Mouse (Mus musculus): ENCODE measurements around the gene Gnai3. TPM values are rescaled to one million over a fixed set of nuclear protein-coding genes. Genes with fewer than 3 reads are reported as not detected.
A peak's percentile ranks its signal among the peaks of the same experiment; 100 is the strongest.

Gene Gnai3
- polyA plus RNA-seq, 1 experiment from 2014 or later, result 148 TPM

GRCm38 (mm10) chr3:108070295-108071293 lies 75.4 kb downstream of the Gnai3 start:
- Histone ChIP-seq H3K9ac (replicated peaks) (no peak overlapping the region), H3K4me2 (replicated peaks) (no peak overlapping the region), H3K27me3 (no peaks in the 10 kb centered on the region), H3K9me3 (no peaks in the 10 kb centered on the region), H3K27ac (no peak overlapping the region), H3K4me1 (replicated peaks) (peaks cover 12% of the 10 kb centered on the region), H3K36me3 (peaks cover 21% of the 10 kb centered on the region), H3K4me3 (replicated peaks) (no peak overlapping the region)
- 67% methylated on average over 10 of the region's 10 CpGs for WGBS
- no peak for ATAC-seq

DNA sequence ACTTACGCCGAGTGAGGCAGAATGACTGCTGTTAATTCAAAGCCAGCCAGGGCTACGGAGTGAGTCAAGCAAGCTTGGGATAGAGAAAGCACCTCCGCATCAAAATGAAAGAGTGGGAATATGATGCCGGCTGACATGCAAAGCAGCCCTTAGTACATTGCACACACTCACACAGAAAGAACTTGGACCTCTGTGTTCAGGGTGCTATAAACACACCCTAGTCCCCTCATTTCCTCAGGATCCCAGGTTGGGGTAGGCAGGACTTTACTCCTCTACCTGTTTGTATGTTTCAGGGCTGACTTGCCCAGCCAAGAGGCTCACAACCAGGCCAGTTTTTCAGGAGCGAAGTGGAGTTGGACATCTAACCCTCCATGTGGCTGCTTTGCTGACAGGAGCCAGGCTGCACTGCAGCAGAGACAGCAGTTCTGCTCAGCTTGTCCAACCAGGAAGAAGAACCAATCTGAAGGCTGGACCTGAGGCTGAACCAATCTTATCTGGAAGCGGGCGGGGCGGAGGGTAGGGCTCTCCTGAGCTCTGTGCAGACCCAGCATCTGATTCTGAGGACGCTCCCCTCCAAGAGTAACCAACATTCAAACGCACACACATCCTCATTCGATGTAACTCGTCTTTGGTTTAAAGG lies 76.6 kb downstream of the Gnai3 start:
- Histone ChIP-seq H3K9ac (replicated peaks) (no peak overlapping the region), H3K4me2 (replicated peaks) (no peak overlapping the region), H3K9me3 (no peaks in the 10 kb centered on the region), H3K4me1 (replicated peaks) (peaks cover 12% of the 10 kb centered on the region), H3K27ac (no peak overlapping the region), H3K4me3 (replicated peaks) (no peak overlapping the region), H3K27me3 (no peaks in the 10 kb centered on the region), H3K36me3 (peaks cover 9% of the 10 kb centered on the region)
- no peak for ATAC-seq
- 82% methylated on average over 13 of the region's 13 CpGs for WGBS

DNA sequence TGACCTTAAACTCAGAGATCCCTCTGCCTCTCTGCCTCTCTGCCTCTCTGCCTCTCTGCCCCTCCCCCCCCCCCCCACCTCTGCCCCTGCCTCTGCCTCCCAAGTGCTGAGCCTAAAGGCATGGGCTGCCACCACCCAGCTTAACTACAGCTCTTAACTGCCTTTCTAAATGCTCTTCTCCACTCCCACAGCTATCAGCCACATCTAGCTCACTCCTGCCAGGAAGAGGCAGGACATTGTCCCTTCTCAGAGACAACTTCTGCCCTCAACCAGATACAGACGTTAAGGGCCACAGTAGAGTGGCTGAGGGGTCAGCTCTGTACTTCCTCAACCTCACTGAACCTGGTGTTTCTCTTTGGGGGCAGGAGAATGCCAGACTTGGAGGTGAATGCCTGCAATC lies 77.1 kb downstream of the Gnai3 start:
- 46% methylated on average over 1 of the region's 1 CpGs for WGBS
- no peak overlapping the region for H3K27ac ChIP-seq
- no peak for ATAC-seq
- no peaks in the 10 kb centered on the region for H3K9me3 ChIP-seq
- H3K4me1 ChIP-seq (replicated peaks), result peaks cover 10% of the 10 kb centered on the region
- H3K4me3 ChIP-seq (replicated peaks), result no peak overlapping the region
- no peaks in the 10 kb centered on the region for H3K27me3 ChIP-seq
- no peak overlapping the region for H3K9ac ChIP-seq (replicated peaks)
- H3K36me3 ChIP-seq, result peaks cover 4% of the 10 kb centered on the region; the same call in 1 of the 2 replicates
- no peak overlapping the region for H3K4me2 ChIP-seq (replicated peaks)

DNA sequence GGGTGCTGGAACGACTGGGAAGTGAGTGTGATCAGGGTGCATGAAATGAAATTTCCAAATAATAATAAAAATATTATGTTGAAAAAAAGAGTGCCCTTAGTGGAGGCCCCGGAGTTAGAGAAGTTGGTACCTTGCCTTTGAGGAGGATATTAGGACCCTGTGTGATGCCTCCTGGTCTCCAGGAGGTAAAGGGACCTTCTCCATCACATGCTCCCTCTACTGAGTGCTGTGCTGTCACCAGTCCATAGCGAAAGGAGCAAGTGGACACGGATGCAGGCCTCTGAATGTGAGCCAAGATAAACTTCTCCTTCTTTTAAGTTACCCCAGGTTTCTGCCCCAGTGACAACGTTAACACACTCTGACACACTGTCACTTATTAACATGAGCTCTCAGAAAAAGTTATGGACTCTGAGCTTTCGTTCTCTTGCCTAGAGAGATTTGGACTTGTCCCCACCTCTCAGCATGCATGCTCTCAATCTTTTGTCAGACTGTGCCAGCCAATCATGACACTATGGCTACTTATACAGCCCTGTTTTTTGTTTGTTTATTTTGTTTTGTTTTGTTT lies 78.5 kb downstream of the Gnai3 start:
- H3K4me2 ChIP-seq (replicated peaks), result no peak overlapping the region
- no peak overlapping the region for H3K4me3 ChIP-seq (replicated peaks)
- ATAC-seq, result no peak
- H3K4me1 ChIP-seq (replicated peaks), result no peaks in the 10 kb centered on the region
- no peak overlapping the region for H3K27ac ChIP-seq
- H3K27me3 ChIP-seq, result no peaks in the 10 kb centered on the region
- no peak overlapping the region for H3K9ac ChIP-seq (replicated peaks)
- 72% methylated on average over 6 of the region's 6 CpGs for WGBS
- no peaks in the 10 kb centered on the region for H3K9me3 ChIP-seq
- peaks cover 3% of the 10 kb centered on the region; the same call in 1 of the 2 replicates for H3K36me3 ChIP-seq

DNA sequence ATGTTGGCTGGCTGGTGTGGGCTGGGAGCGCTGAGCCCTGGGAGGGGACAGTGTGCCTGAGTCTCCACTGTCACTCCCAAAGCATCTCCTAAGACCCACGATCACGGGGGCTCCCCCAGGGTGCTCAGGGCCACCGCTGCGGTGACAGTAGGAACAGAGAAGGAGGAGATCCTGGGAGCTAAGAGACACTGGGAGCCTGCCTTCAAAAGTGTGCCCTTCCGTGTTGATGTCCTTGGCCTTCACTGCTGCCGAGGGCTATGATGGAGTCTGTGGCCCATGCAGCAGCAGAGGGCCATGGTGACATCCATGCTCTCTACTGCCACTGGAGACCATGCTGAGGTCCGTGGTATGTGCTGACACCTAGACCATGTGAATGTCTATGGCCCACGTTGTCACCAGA lies 80.4 kb downstream of the Gnai3 start:
- no peak overlapping the region for H3K27ac ChIP-seq
- H3K27me3 ChIP-seq, result no peaks in the 10 kb centered on the region
- 82% methylated on average over 9 of the region's 9 CpGs for WGBS
- H3K9me3 ChIP-seq, result no peaks in the 10 kb centered on the region
- no peak overlapping the region for H3K9ac ChIP-seq (replicated peaks)
- H3K4me2 ChIP-seq (replicated peaks), result no peak overlapping the region
- no peak for ATAC-seq
- H3K4me3 ChIP-seq (replicated peaks), result no peak overlapping the region
- H3K4me1 ChIP-seq (replicated peaks), result no peaks in the 10 kb centered on the region
- H3K36me3 ChIP-seq, result no peaks in the 10 kb centered on the region

DNA sequence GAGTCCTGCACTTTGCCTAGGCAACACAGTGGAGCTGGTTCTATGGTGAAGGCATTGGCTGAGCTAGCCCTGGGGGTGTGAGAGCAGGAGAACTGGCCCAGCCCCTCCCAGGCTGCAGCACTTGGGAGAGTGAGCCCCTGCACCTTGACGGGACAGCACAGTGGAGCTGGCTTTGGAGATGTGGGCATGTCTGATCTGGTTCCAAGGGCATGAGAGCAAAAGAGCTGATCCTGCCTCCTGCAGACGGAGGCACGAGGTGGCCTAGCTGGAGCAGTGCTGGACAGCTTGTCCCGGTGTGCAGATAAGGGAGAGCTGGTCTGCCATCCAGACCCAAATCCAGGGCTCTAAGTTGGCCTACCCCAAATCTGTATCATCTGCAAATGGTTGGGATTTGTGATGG lies 81.3 kb downstream of the Gnai3 start:
- 80% methylated on average over 4 of the region's 4 CpGs for WGBS
- ATAC-seq, result no peak
- no peak overlapping the region for H3K27ac ChIP-seq
- H3K4me1 ChIP-seq (replicated peaks), result no peaks in the 10 kb centered on the region
- no peak overlapping the region for H3K4me3 ChIP-seq (replicated peaks)
- H3K36me3 ChIP-seq, result no peaks in the 10 kb centered on the region
- no peak overlapping the region for H3K4me2 ChIP-seq (replicated peaks)
- H3K9ac ChIP-seq (replicated peaks), result no peak overlapping the region
- no peaks in the 10 kb centered on the region for H3K9me3 ChIP-seq
- H3K27me3 ChIP-seq, result no peaks in the 10 kb centered on the region

DNA sequence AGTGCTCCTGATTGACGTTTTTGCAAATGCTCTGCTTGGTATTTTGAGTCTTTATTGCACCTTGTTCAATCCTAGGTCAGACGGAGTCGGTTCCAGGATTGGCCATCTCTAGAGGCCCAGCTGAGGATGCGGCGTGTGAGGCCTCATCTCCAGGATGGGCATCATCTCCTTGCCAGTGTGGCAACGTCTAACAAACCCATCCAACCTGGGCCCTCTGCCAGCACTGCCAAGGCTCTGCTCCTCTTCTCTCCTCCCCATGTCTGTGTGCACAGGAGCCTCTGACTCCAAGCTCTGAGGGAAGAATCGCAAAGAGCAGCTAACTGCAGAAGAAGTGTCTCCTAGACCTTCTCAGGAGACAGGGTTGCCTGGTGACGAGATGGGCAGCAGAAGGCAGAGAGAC lies 83.3 kb downstream of the Gnai3 start:
- Histone ChIP-seq H3K4me2 (replicated peaks) (no peak overlapping the region), H3K4me3 (replicated peaks) (no peak overlapping the region), H3K9ac (replicated peaks) (no peak overlapping the region), H3K27ac (no peak overlapping the region), H3K27me3 (no peaks in the 10 kb centered on the region), H3K9me3 (no peaks in the 10 kb centered on the region), H3K4me1 (replicated peaks) (no peaks in the 10 kb centered on the region), H3K36me3 (no peaks in the 10 kb centered on the region)
- ATAC-seq, result no peak
- WGBS, result 83% methylated on average over 8 of the region's 8 CpGs

GRCm38 (mm10) chr3:108061420-108061819 lies 84.5 kb downstream of the Gnai3 start:
- Histone ChIP-seq H3K9ac (replicated peaks) (no peak overlapping the region), H3K4me3 (replicated peaks) (no peak overlapping the region), H3K27me3 (no peaks in the 10 kb centered on the region), H3K4me2 (replicated peaks) (no peak overlapping the region), H3K36me3 (no peaks in the 10 kb centered on the region), H3K9me3 (no peaks in the 10 kb centered on the region), H3K4me1 (replicated peaks) (no peaks in the 10 kb centered on the region), H3K27ac (no peak overlapping the region)
- 23% methylated on average over 7 of the region's 7 CpGs for WGBS
- 0 out of 2 replicates have a peak, but pooled peaks have one; percentile 24 for ATAC-seq

Other genes with a start within 250 kb of the Gnai3 start
- 100 and 107 TPM in 2 replicates for gene Gstm7, start 214.3 kb downstream of the Gnai3 start, polyA plus RNA-seq (2015; fragmentation: Nextera tagmentation; extraction: Ambion mirVana)
- 14.5 and 17.3 TPM in 2 replicates for gene Gstm6, start 202.4 kb downstream of the Gnai3 start, polyA plus RNA-seq (2015; fragmentation: Nextera tagmentation; extraction: Ambion mirVana)
- gene Gstm3, start 176.9 kb downstream of the Gnai3 start, polyA plus RNA-seq (2015; fragmentation: Nextera tagmentation; extraction: Ambion mirVana), result 0.26 TPM in 1 of 2 replicates, not detected in the other
- 6.0 and 6.2 TPM in 2 replicates for gene Gstm2, start 159.7 kb downstream of the Gnai3 start, polyA plus RNA-seq (2015; fragmentation: Nextera tagmentation; extraction: Ambion mirVana)
- 28.7 and 36.2 TPM in 2 replicates for gene Gstm1, start 128.2 kb downstream of the Gnai3 start, polyA plus RNA-seq (2015; fragmentation: Nextera tagmentation; extraction: Ambion mirVana)
- 13.8 and 14.2 TPM in 2 replicates for gene Gstm4, start 101.3 kb downstream of the Gnai3 start, polyA plus RNA-seq (2015; fragmentation: Nextera tagmentation; extraction: Ambion mirVana)
- gene Ampd2, start 59.5 kb downstream of the Gnai3 start, polyA plus RNA-seq (2015; fragmentation: Nextera tagmentation; extraction: Ambion mirVana), result 53.6 and 54.5 TPM in 2 replicates
- gene Gnat2, start 53.4 kb downstream of the Gnai3 start, polyA plus RNA-seq (2015; fragmentation: Nextera tagmentation; extraction: Ambion mirVana), result 0.43 and 0.48 TPM in 2 replicates
- 2.0 and 2.1 TPM in 2 replicates for gene Gpr61, start 8.7 kb upstream of the Gnai3 start, polyA plus RNA-seq (2015; fragmentation: Nextera tagmentation; extraction: Ambion mirVana)
- gene Amigo1, start 40.2 kb upstream of the Gnai3 start, polyA plus RNA-seq (2015; fragmentation: Nextera tagmentation; extraction: Ambion mirVana), result 9.9 and 11.0 TPM in 2 replicates
- gene Cyb561d1, start 55.1 kb upstream of the Gnai3 start, polyA plus RNA-seq (2015; fragmentation: Nextera tagmentation; extraction: Ambion mirVana), result 4.3 and 5.6 TPM in 2 replicates
- 27.8 and 28.8 TPM in 2 replicates for gene Atxn7l2, start 64.8 kb upstream of the Gnai3 start, polyA plus RNA-seq (2015; fragmentation: Nextera tagmentation; extraction: Ambion mirVana)
- gene Sypl2, start 80.5 kb upstream of the Gnai3 start, polyA plus RNA-seq (2015; fragmentation: Nextera tagmentation; extraction: Ambion mirVana), result 0.92 and 0.95 TPM in 2 replicates
- gene Psma5, start 110.8 kb upstream of the Gnai3 start, polyA plus RNA-seq (2015; fragmentation: Nextera tagmentation; extraction: Ambion mirVana), result 242 and 257 TPM in 2 replicates
- gene Sort1, start 137.9 kb upstream of the Gnai3 start, polyA plus RNA-seq (2015; fragmentation: Nextera tagmentation; extraction: Ambion mirVana), result 14.9 and 18.3 TPM in 2 replicates
- not detected in 2 replicates for gene Mybphl, start 218.8 kb upstream of the Gnai3 start, polyA plus RNA-seq (2015; fragmentation: Nextera tagmentation; extraction: Ambion mirVana)
- 23.7 and 25.4 TPM in 2 replicates for gene Psrc1, start 237.7 kb upstream of the Gnai3 start, polyA plus RNA-seq (2015; fragmentation: Nextera tagmentation; extraction: Ambion mirVana)